Mouse (Mus musculus) left cerebral cortex, adult 2 months (tissue): ENCODE data around the gene Tmem53. TPM values are rescaled to one million over a fixed set of nuclear protein-coding genes. Genes with fewer than 3 reads are reported as not detected.

Source experiments
- DNase-seq, 2 experiments: peaks; one replicate each; pipeline ENCODE4 v3.0.0; 2021 to 2022; ENCODE audit warnings: low spot score in 2 of 2, mixed read lengths in 1 of 2; ENCODE audit errors: extremely low spot score in 1 of 2
- H3K27ac ChIP-seq: fragments of 200-600 bp; 2 replicates; pipeline ENCODE4 v1.8.1; 2022
- H3K4me3 ChIP-seq: fragments of 200-600 bp; 2 replicates; pipeline ENCODE4 v1.8.1; 2022
- CTCF ChIP-seq: fragments of 200-600 bp; IDR thresholded peaks from 2 replicates; pipeline ENCODE4 v1.8.1; 2022; ENCODE audit warnings: antibody characterized with exemption, mild to moderate bottlenecking, moderate library complexity
- intact Hi-C: fragments of 180-260 bp; cut with DNase I; formaldehyde crosslinking; loops from one replicate; pipeline ENCODE4 v1.15.1; 2025
- total RNA-seq, 2 experiments: library from RNA; stranded (reverse); gene quantifications; 2 replicates each; pipeline ENCODE4 v1.2.3; 2021

Gene Tmem53
- total RNA-seq, 2 experiments from 2014 or later: 5.0 to 5.4 TPM

DNA sequence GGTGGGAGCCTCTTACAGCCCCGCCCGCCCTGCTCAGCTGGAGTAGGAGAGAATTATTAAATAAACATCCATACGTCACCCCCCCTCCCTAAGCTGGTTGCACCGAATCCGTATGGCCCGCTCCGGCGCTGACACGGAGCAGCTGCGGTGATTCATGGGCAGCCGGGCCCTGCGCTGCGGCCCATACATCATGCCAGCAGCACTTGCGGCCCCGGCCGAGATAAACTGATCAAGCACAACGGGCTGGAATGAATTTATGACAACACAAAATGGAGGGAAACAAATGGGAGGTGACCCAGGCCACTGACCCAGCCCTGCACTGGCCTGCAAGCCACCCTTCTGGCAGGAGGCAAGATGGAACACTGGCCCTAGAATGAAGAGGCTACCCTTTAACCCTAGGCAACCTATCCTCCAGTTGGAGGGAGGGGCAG, 24.5 kb downstream of the Tmem53 start:
- H3K27ac ChIP-seq: peak overlapping the region; percentile 24; the same call in 1 of the 2 replicates
- intact Hi-C loops: loop anchor here (10.0 kb wide), 2 partner anchors 399 to 499 kb away; no protein-coding TSS in a partner anchor

DNA sequence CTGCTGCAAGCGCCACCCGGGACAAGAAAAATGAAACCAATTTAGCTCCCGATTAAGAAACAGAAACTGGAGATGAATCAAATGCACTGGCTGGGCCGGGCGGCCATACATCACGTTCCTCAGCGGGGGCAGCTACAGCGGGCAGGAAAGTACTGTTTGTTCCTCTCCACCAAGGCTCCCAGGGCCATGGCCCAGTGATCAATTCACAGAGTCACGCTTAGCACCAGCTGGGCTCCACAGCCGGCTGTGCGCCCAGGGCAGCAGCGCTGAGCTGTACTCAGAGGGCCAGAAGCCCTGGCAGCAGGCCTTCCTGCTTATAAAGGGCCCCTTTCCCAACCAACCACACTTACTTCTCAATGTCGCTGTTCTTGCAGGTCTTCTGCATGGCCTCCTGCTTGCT, 25.3 kb downstream of the Tmem53 start:
- no peak for DNase-seq
- no peak for TF ChIP-seq CTCF

More for the DNA sequence above, 24.5 kb downstream of the Tmem53 start:
- no peak for DNase-seq
- H3K4me3 ChIP-seq: no peak overlapping the region
- TF ChIP-seq CTCF: no peak

DNA sequence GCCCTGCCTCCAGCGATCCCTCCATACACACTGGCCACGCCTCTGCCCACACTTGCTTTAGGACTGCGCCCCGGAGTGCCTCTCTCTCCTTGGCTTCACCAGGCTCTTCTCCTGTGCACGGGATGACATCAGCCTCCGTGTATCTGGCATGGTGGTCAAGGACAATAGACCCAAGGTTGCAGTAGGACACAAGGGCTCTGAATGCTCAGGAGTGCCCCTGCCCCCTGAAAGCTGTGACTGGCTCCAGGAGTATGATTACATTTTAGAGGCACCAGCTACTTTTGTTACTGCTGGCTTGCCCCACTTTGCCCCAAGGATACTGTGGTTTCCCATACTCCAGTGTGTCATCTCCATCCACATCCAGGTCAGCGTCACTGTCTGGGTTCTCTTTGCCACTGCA, 25.9 kb downstream of the Tmem53 start:
- TF ChIP-seq CTCF: no peak
- Histone ChIP-seq H3K27ac (no peak overlapping the region), H3K4me3 (no peak overlapping the region)
- intact Hi-C loops: loop anchor here (10.0 kb wide), 2 partner anchors 397 to 497 kb away; no protein-coding TSS in a partner anchor
- no peak for DNase-seq

More for the DNA sequence above, 25.3 kb downstream of the Tmem53 start:
- intact Hi-C loops: loop anchor here (10.0 kb wide), 2 partner anchors 398 to 498 kb away; no protein-coding TSS in a partner anchor
- Histone ChIP-seq H3K4me3 (no peak overlapping the region), H3K27ac (peak overlapping the region; percentile 24; the same call in 1 of the 2 replicates)

DNA sequence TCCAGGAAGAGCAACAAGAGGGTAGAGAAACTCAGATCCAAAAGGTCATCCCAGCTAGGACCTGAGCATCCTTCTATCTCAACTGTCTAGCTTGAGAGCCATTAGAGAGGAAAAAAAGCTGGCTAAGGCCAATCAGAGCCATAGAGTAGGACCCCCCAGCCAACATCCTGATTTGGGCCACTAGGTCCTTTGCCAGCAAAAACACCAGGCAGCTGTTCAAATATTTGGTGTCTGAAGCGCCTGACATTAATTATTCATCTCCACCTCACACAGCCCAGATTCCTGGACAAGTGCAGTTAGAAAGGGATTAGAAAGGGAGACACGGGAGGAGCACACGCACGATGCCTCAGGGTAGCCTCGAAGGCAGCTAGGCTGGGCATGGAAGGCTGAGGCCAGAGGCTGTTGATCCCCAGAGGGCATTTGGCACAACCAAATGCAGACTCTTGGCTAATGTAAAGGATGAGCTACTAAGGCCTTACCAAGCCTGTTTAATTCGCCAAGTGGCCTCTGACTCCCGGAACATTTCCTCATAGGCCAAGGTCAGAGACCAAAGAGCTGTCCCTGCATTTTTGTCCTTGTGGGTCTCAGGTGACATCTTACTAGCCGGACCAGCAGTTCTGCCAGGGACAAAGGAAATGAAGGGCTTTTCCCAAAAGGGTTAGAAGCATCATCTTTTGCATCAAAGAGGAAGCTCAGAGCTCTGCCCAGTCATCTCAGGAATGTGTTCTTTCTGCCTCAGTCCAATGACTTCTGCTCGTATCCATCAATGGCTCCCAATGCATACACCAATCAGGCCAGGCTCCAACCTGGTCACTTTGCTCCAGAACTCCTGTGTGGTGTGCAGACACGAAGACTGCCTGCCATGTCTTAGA, 26.9 kb downstream of the Tmem53 start:
- intact Hi-C loops: loop anchor here (10.0 kb wide), 2 partner anchors 396 to 496 kb away; no protein-coding TSS in a partner anchor
- TF ChIP-seq CTCF: no peak
- no peak overlapping the region for H3K4me3 ChIP-seq
- DNase-seq: no peak
- H3K27ac ChIP-seq: no peak overlapping the region

- DNase-seq: no peak
Measured at GRCm38 (mm10) chr4:117279253-117279642, 27.5 kb downstream of the Tmem53 start.

DNA sequence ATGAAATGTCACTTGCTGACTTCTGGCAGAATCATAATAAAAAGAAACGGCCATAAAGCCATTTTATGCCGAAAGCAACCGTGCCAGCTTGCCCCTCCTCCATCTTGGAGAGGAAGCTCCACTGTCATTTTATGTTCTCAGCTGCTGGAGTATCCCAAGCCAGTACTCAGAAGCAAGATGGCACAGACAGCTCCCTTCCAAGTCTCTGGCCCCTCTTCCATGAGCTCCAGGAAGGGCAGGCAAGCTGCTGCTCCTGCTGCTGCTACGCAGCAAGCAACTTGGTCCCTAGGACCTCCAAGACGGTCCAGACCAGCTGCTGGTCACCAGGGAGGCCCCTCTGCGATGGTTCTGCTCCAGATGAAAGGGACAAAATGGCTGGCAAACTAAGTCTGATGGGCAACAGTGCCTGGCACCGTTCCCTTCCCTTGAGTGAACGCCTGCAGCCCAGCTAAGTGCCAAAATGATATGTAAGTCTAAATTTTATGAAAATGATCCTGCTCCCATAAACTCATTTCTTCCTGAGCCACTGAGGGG, 28.7 kb downstream of the Tmem53 start:
- intact Hi-C loops: no loop called here
- DNase-seq: no peak
- Histone ChIP-seq H3K27ac (no peak overlapping the region), H3K4me3 (no peak overlapping the region)
- no peak for TF ChIP-seq CTCF

More at GRCm38 (mm10) chr4:117279253-117279642, 27.5 kb downstream of the Tmem53 start:
- Histone ChIP-seq H3K4me3 (no peak overlapping the region), H3K27ac (no peak overlapping the region)
- intact Hi-C loops: loop anchor here (10.0 kb wide), 2 partner anchors 396 to 496 kb away; no protein-coding TSS in a partner anchor
- no peak for TF ChIP-seq CTCF

GRCm38 (mm10) chr4:117281090-117281845, 29.5 kb downstream of the Tmem53 start:
- TF ChIP-seq CTCF: no peak
- DNase-seq: no peak
- Histone ChIP-seq H3K27ac (no peak overlapping the region), H3K4me3 (no peak overlapping the region)
- intact Hi-C loops: no loop called here

DNA sequence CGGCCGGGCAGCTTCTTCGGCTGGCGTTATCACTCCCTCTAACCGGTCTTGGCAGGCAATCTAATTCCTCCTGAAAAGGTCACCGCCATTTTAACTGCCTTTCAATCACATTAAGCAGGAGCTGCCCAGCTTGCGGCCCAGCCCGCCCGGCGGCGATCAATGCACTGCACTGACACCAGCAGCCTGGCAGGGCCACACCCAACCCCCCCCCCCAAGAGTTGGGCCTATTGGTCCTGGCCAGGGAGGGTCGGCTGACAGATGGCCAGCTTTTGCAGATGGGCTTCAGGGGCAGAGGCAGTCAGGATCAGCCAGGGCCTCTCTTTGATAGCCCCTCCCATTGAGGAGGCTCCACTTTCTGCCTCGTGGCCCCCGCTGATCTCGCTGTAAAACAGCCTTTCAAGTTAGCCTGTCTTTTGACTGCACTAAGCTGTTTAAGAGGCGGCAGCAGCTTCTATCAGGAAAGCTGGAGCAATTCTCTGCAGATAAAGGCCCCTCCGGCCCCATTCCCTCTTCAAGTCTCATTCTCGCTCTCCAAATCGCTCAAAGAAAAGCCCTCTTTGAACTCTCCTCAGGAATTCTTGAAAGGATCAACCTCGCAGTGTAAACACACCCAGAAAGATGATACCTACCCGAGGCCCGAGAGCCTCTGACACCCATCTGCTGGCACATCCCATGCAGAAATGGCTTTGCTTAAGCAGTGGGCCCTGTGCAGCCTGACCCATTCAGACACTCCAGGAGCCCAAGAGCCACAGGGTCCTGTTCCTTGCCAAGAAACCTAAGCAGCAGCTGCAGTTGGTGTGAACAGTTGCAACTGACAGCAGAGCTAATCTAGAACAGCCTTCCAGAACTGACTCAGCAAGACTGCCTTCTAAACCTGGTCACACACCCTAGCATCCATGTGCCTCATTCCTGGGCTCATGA, 31.8 kb downstream of the Tmem53 start:
- intact Hi-C loops: no loop called here
- Histone ChIP-seq H3K27ac (no peak overlapping the region; the same call in 1 of the 2 replicates), H3K4me3 (no peak overlapping the region)
- no peak for TF ChIP-seq CTCF
- DNase-seq: no peak

GRCm38 (mm10) chr4:117284363-117284762, 32.6 kb downstream of the Tmem53 start:
- DNase-seq: no peak
- no peak overlapping the region for H3K4me3 ChIP-seq
- no peak for TF ChIP-seq CTCF
- intact Hi-C loops: no loop called here
- H3K27ac ChIP-seq: no peak overlapping the region

GRCm38 (mm10) chr4:117288277-117288926, 36.7 kb downstream of the Tmem53 start:
- intact Hi-C loops: no loop called here
- peak overlapping the region; percentile 68 for H3K4me3 ChIP-seq
- no peak for DNase-seq
- peak overlapping the region; percentile 85 for H3K27ac ChIP-seq
- no peak for TF ChIP-seq CTCF
